Mouse (Mus musculus) cerebellum, postnatal 36 days (tissue): ENCODE measurements around the gene Slc39a8.

ENCODE experiments used
- DNase-seq, 2 experiments: peaks; one replicate each; pipeline ENCODE4 v3.0.0; 2021 to 2022; ENCODE audit warnings: mixed read lengths in 2 of 2

The Slc39a8 gene

DNA sequence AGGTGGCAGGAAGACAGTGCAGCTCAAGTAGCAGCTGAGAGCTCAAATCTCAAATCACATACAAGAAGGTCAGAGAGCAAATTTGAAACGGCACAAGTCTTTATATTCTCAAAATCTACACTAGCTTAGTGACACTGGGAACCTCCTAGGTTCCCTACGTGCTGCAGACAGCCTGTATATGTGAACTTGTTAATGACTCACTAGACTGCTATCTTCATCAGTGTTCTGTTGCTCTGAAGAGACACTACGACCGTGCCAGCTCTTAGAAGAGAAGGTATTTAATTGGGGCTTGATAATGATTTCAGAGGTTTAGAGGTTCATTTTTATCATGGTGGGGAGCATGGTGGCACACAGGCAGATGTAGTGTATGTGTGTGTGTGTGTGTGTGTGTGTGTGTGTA, 94.2 kb downstream of the Slc39a8 start:
- DNase-seq, result no peak

DNA sequence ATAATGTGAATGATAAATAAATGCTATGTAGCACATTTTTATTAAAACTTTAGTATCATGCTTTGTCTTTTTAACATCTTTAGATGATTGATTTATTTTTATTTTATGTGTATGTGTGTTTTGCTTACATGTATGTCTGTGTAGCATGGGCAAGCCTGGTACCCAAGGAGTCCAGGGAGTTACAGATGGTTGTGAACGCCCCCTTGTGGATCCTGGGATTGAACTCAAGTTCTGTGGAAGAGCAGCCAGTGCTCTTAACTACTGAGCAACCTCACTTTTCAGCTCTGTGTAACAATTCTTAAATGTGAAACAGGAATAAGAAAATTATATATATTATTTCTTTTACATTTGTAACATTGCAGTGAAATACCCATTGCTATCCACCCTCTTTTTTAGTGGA, 101.7 kb downstream of the Slc39a8 start:
- DNase-seq, result no peak

DNA sequence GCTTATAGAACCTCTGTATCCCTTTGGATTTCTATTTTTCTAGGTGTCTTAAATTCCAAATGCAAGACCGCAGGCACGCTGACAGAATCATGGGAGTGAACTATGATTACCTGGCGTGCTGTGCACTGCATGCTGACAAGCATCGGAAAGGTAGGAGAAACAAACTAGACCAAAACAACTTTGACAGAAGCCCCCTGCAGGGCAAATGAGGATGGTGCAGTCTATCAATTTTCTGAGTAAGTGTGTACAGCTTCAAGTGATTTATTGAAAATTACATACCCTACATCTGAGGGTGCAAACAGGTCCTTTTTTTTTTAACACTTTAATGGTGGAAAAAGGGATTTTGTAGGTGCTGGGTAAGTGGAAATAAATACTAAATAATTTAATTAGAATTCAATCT, 103.1 kb downstream of the Slc39a8 start:
- no peak for DNase-seq

DNA sequence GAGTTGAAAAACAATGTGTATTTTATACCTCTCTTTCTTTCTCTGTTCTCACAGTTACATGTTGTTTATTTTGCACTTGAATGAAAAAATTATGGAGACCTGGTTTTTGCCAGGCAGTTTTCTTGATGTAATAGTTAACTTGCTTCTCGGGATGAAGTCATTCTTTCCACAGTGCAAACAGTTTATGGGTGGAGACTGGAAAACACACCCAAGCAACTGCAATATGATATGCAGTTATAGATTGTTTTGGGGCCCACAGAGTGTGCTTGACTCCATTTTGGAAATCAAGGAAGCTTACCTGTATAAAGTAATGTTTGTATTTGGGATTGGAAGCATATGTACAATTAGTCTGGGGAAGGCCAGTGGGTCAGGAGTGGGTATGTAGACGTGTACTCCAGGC, 112.4 kb downstream of the Slc39a8 start:
- no peak for DNase-seq
